Mouse (Mus musculus) stomach, postnatal 0 days (tissue): ENCODE data around the gene St14.

Experiments
- CTCF ChIP-seq: IDR thresholded peaks from 2 replicates; pipeline ENCODE4 v1.5.1; 2016; ENCODE audit warnings: antibody characterized with exemption, low read depth, mild to moderate bottlenecking, moderate library complexity
- EP300 ChIP-seq: optimal IDR thresholded peaks from 2 replicates; pipeline ENCODE3; 2016; ENCODE audit warnings: antibody characterized with exemption

- TF ChIP-seq CTCF (0 out of 2 replicates have a peak, but pooled peaks have one; percentile 1), EP300 (no peak)
These were observed 1.1 kb downstream of the St14 start for GRCm38 (mm10) chr9:31130357-31131204.
